Mouse (Mus musculus) liver, embryonic 14.5 days (tissue): Measurements from ENCODE around the gene Lhx1.

Source experiments
- CTCF ChIP-seq: IDR thresholded peaks from 2 replicates; pipeline ENCODE4 v1.5.1; 2016; ENCODE audit warnings: antibody characterized with exemption, low read depth, control low read depth
- EP300 ChIP-seq: IDR thresholded peaks from 2 replicates; pipeline ENCODE4 v1.6.1; 2016; ENCODE audit warnings: antibody characterized with exemption, low read depth

- TF ChIP-seq CTCF: no peak
- TF ChIP-seq EP300: no peak
These were observed 5.6 kb downstream of the Lhx1 start for GRCm38 (mm10) chr11:84519576-84520268.
